Mouse (Mus musculus) lung, postnatal 0 days (tissue): ENCODE results near the gene Plxnd1.

Source experiments
- CTCF ChIP-seq: IDR thresholded peaks from 2 replicates; pipeline ENCODE4 v1.5.1; 2016; ENCODE audit warnings: antibody characterized with exemption, mild to moderate bottlenecking
- EP300 ChIP-seq: IDR thresholded peaks from 2 replicates; pipeline ENCODE4 v1.6.1; 2016; ENCODE audit warnings: antibody characterized with exemption, mild to moderate bottlenecking, control low read depth

GRCm38 (mm10) chr6:115994877-115995520 is at the start of gene Plxnd1:
- no peak for TF ChIP-seq EP300
- TF ChIP-seq CTCF: no peak
